Mouse (Mus musculus) heart, adult 2 months (tissue): ENCODE data around the gene Pla2g12a. TPM values are rescaled to one million over a fixed set of nuclear protein-coding genes. Genes with fewer than 3 reads are reported as not detected.

Source experiments
- DNase-seq, 2 experiments: peaks; one replicate each; pipeline ENCODE4 v3.0.0; 2021
- H3K27ac ChIP-seq: fragments of 200-600 bp; 2 replicates; pipeline ENCODE4 v1.8.1; 2022
- H3K27me3 ChIP-seq: fragments of 200-500 bp; 2 replicates; pipeline ENCODE4 v1.6.1; 2012; ENCODE audit warnings: mild to moderate bottlenecking, low read length, inconsistent platforms, mixed read lengths; ENCODE audit not compliant: control insufficient read depth, insufficient read depth
- H3K36me3 ChIP-seq: fragments of 200-500 bp; 2 replicates; pipeline ENCODE4 v1.6.1; 2012; ENCODE audit warnings: low read length, inconsistent platforms; ENCODE audit not compliant: control insufficient read depth, insufficient read depth
- H3K4me1 ChIP-seq: fragments of 200-500 bp; 2 replicates; pipeline ENCODE4 v1.6.1; 2011; ENCODE audit warnings: low read length; ENCODE audit not compliant: control insufficient read depth, insufficient read depth
- H3K4me3 ChIP-seq: fragments of 200-600 bp; 2 replicates; pipeline ENCODE4 v1.8.1; 2022
- H3K79me2 ChIP-seq: fragments of 200-500 bp; replicated peaks from 2 replicates; pipeline ENCODE4 v1.6.1; 2012; ENCODE audit warnings: mild to moderate bottlenecking, inconsistent platforms, low read length, moderate library complexity, mixed read lengths; ENCODE audit not compliant: control insufficient read depth, insufficient read depth
- H3K9ac ChIP-seq: fragments of 200-500 bp; 2 replicates; pipeline ENCODE4 v1.6.1; 2012; ENCODE audit warnings: low read depth, mild to moderate bottlenecking, control low read depth, inconsistent platforms, low read length, mixed read lengths
- CTCF ChIP-seq: fragments of 200-600 bp; IDR thresholded peaks from 2 replicates; pipeline ENCODE4 v1.8.1; 2022; ENCODE audit warnings: antibody characterized with exemption, mild to moderate bottlenecking, moderate library complexity
- EP300 ChIP-seq: fragments of 200-500 bp; IDR thresholded peaks from 2 replicates; pipeline ENCODE4 v1.6.1; 2011; ENCODE audit warnings: low read depth, low read length, control low read depth; ENCODE audit not compliant: insufficient read depth
- POLR2A ChIP-seq: fragments of 200-500 bp; IDR thresholded peaks from 2 replicates; pipeline ENCODE4 v1.6.1; 2011; ENCODE audit warnings: mild to moderate bottlenecking, low read depth, low read length, control low read depth; ENCODE audit not compliant: insufficient read depth
- WGBS: fragments of 180-500 bp; shearing (Covaris S2); methylation state at CpG from one replicate; pipeline ENCODE4 v1.1.7; 2018; 5-methylcytosine and 5-hydroxymethylcytosine counted together
- intact Hi-C: fragments of 180-260 bp; cut with DNase I; formaldehyde crosslinking; loops from one replicate; pipeline ENCODE4 v1.15.1; 2025
- polyA plus RNA-seq: library from polyadenylated mRNA; depleted of rRNA; stranded (reverse); fragments of >200 nt; gene quantifications from 2 replicates; pipeline ENCODE4 v1.2.3, GENCODE M21; 2012
- total RNA-seq, 2 experiments: library from RNA; stranded (reverse); gene quantifications; 2 replicates each; pipeline ENCODE4 v1.2.3; 2021

The Pla2g12a gene
- total and polyA plus RNA-seq, 3 experiments: 49.7 to 74.0 (median 57.1) TPM

DNA sequence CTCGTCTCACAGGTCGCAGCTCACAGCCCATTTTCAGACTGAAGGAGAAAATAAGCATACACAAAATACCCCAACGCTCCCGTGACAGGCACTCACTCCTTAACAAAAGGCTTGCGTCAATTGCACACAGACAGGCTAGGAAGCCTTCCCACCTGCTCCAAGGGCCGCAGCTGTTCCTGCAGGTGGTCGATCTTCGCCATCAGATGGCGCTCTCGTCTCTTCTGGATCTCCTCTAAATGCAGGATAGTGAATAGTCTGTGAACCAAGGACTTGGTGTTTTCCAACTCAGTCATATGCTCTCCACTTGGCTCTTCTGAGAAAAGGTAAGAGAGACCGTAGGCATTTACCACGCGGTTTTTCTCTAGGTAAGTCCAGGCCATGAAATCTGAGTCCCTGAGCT is 40.0 kb downstream of the Pla2g12a start:
- no peaks in the 10 kb centered on the region for H3K36me3 ChIP-seq
- H3K27ac ChIP-seq: no peak overlapping the region
- no peaks in the 10 kb centered on the region for H3K79me2 ChIP-seq
- peak; percentile 47 to 68 for DNase-seq
- H3K4me1 ChIP-seq: no peaks in the 10 kb centered on the region
- TF ChIP-seq CTCF: peak; percentile 87
- TF ChIP-seq EP300: no peak
- intact Hi-C loops: loop anchor here (1.0 kb wide), 1 partner anchor 162 kb away; no protein-coding TSS in a partner anchor
- H3K4me3 ChIP-seq: no peak overlapping the region
- 21% methylated on average over 13 of the region's 13 CpGs for WGBS
- no peaks in the 10 kb centered on the region for H3K27me3 ChIP-seq
- H3K9ac ChIP-seq: no peak overlapping the region

DNA sequence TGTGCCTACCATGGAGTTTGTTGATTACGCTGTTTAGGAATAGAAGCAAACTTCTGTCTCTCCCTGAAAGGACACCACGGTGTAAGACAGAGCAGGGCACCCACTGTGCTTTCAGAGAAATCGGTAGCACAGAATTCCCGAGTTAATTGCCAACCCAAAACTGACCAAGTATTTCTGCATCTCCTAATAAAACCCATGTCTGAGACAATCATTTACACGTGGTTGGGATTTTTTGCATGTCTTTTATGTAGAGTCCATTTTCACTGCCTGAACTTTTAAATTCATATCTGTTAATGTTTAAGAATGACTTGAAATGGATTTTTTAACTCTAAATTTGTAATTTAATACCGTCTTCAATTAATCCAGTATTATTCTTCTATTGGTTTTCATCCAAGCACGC is 45.2 kb downstream of the Pla2g12a start:
- H3K27me3 ChIP-seq: no peaks in the 10 kb centered on the region

DNA sequence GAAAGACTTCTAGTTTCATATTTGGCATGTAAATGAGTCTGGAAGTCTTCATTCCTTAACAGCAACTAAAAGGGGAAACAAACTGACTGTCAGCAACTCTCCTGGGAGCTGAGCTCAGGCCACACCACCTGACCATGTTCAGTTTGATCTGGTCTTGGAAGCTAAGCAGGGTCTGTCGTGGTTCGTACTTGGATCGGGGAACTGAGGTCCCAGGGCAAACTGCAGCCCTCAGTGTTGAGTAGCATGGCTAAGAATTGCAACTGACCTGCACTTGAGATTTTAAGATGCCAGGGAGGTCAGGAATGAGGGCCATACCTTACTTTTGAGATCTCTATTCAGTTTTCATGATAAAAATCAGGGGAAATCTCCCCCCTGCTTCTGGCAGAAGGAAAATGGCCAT is 47.5 kb downstream of the Pla2g12a start:
- Histone ChIP-seq H3K4me3 (no peak overlapping the region), H3K4me1 (no peaks in the 10 kb centered on the region), H3K79me2 (no peaks in the 10 kb centered on the region), H3K9ac (no peak overlapping the region), H3K27me3 (no peaks in the 10 kb centered on the region), H3K36me3 (no peaks in the 10 kb centered on the region), H3K27ac (no peak overlapping the region)
- TF ChIP-seq EP300 (no peak), CTCF (no peak), POLR2A (no peak)
- 80% methylated on average over 3 of the region's 3 CpGs for WGBS
- no peak for DNase-seq
- intact Hi-C loops: no loop called here

More for the DNA sequence above, 45.2 kb downstream of the Pla2g12a start:
- H3K9ac ChIP-seq: no peak overlapping the region
- TF ChIP-seq CTCF (no peak), POLR2A (no peak), EP300 (no peak)
- DNase-seq: no peak
- no peaks in the 10 kb centered on the region for H3K4me1 ChIP-seq
- intact Hi-C loops: no loop called here
- WGBS: 83% methylated on average over 7 of the region's 7 CpGs
- H3K27ac ChIP-seq: no peak overlapping the region
- no peak overlapping the region for H3K4me3 ChIP-seq
- H3K36me3 ChIP-seq: no peaks in the 10 kb centered on the region
- H3K79me2 ChIP-seq: no peaks in the 10 kb centered on the region

DNA sequence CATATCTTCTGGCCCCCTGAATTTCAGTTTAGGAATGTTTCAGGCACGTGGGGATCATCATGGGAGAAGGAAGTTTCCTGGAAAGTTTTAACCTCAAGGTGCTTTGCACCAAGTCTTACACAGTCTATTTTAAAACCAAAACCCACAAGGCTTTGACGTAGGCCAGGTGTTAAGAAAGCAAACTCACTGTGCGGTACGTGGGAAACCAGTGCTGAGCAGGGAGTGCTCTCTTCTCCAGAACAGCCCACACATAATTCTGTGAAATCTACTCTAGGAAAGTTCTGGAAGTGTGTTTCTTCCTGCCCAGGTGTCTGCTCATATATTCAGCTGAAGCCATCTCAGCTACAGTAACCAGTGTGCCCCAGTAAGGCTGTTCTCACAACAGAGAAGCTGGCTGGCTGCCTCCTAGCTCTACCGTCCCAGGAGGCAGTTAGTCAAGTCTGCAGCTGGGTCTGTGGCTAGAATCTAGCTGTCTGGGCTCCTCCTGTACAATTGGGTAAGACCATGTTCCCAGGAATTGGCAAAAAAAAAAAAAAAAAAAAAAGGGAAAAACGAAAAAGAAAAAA is 51.9 kb downstream of the Pla2g12a start:
- H3K79me2 ChIP-seq: no peaks in the 10 kb centered on the region
- no peaks in the 10 kb centered on the region for H3K27me3 ChIP-seq
- H3K36me3 ChIP-seq: no peaks in the 10 kb centered on the region
- TF ChIP-seq CTCF (no peak), EP300 (no peak), POLR2A (no peak)
- intact Hi-C loops: no loop called here
- DNase-seq: peak; percentile 33 to 37
- no peak overlapping the region for H3K4me3 ChIP-seq
- 59% methylated on average over 6 of the region's 6 CpGs for WGBS
- no peak overlapping the region for H3K27ac ChIP-seq
- no peaks in the 10 kb centered on the region for H3K4me1 ChIP-seq
- no peak overlapping the region for H3K9ac ChIP-seq

DNA sequence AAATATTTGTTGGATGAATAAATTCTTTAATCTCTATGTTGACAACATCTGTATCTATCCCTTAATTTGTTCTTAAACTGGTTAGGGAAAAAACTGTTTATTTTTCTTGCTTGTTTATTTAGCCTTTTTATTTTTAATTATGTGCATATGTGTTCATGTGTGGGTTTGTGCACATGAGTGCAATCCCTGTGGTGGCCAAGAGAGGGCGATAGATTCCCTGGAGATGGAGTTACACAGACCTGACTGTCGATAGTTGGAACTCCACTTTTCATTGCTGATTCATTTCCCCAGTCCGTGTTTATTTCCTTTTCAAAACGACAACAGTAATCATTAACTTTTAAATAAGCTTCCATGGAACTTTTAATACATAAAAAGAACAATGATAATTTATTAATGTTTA is 54.0 kb downstream of the Pla2g12a start:
- intact Hi-C loops: no loop called here
- WGBS: 48% methylated on average over 4 of the region's 4 CpGs
- H3K36me3 ChIP-seq: no peaks in the 10 kb centered on the region
- no peak overlapping the region for H3K9ac ChIP-seq
- no peaks in the 10 kb centered on the region for H3K4me1 ChIP-seq
- H3K4me3 ChIP-seq: no peak overlapping the region
- DNase-seq: no peak
- no peak for TF ChIP-seq EP300
- TF ChIP-seq CTCF: peak; percentile 50
- no peaks in the 10 kb centered on the region for H3K27me3 ChIP-seq
- H3K27ac ChIP-seq: no peak overlapping the region
- no peaks in the 10 kb centered on the region for H3K79me2 ChIP-seq

DNA sequence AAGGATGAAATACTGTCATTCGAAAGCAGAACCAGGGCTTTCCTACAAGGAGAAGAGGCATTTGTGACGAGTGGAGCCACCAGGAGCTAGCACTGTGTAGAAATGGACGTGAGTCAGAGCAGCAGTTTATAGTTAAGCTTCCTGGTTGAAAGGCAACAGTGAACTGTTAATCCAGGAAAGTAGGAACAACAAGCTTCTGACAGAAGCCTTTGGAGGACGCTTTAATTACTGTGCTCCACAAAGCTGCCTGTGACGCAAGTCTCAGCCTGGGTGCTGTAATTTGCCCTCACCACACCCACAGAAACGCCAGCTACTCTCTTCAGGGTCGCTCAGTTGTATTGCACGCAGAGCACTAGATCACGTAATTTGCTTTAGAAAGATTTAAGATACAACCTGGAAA is 58.2 kb downstream of the Pla2g12a start:
- no peak for DNase-seq
- no peak overlapping the region for H3K9ac ChIP-seq
- no peak for TF ChIP-seq POLR2A
- TF ChIP-seq CTCF: no peak
- no peak for TF ChIP-seq EP300
- H3K4me3 ChIP-seq: no peak overlapping the region
- no peaks in the 10 kb centered on the region for H3K36me3 ChIP-seq
- H3K4me1 ChIP-seq: no peaks in the 10 kb centered on the region; the same call in 1 of the 2 replicates
- intact Hi-C loops: no loop called here
- H3K27ac ChIP-seq: no peak overlapping the region
- 65% methylated on average over 9 of the region's 9 CpGs for WGBS
- H3K79me2 ChIP-seq: no peaks in the 10 kb centered on the region
- no peaks in the 10 kb centered on the region for H3K27me3 ChIP-seq
